Mouse (Mus musculus) 3T3-L1 (cell line): ENCODE data around the gene Apoe.

Experiments used
- DNase-seq: peaks from one replicate; pipeline ENCODE4 v3.0.0-alpha.2; 2015; ENCODE audit warnings: low read depth, low spot score

Gene Apoe

DNA sequence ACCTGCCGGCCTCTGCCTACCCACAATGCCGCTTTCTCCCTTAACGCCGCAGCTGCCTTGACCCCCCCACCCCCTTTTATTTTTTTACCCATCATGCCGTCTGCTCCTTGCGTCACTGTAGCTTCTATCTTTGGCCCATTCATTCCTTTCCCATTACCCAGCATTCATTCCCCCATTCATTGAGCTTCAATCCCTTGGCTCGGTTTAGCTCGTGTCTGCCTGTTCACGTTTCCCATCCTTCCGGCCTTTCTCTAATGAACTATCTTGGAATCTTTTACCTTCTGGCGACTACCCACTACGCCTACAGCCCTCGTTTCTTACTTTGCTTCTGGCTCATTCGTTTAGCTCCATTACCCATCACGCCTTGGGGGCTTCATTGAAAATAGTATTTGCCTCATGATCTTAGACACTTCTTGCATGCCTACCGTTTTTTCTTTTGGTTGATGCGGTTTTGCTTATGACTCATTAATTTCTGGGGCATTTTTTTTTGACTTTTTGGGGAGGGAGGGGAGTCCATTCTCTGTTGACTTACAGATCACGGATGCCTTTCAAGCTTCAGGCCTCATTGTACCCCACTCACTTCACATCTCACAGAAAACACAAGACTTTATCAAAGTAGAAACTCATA, 17.2 kb upstream of the Apoe start:
- no peak for DNase-seq

DNA sequence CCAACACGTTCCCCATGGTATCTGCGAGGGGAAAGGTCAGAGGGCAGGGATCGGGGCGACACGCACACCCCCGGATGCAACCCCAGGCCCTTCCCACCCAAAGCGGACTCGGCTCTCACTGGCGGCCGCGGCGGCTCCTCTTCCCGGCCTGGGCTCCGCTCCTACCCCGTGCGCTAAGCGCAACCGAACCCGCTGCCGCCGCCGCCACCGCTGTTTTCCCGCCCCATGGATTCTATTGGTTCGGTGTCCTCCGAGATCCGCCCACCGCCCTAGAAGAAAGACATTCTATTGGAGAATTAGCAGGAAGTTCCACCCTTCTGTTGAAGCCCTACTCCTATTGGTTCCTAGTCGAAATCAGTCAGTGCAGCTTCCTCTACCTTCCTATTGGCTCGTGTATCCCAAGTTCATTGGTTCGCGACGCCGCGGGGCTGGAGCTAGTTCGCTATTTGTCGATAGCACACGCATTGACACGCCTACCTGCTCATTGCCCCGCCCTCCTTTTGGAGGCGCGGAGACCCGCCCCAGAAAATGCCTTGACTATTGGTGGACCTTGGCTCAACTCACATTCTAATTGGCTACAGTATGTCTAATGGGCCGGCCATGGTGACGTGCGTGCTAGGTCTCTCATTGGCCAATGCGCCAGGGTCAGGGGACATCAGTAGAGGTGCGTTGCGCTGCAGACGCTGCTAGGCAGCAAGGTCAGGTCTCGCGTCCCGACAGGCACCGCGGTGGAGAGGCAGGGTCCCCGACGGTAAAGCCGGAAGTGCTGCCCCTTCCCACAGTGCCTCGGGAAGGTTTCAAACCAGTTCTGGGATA, 16.5 kb upstream of the Apoe start, which contains the start of gene Tomm40:
Gene Tomm40, minus strand, starts transcription at position 200 of the 816 bp plus-strand sequence.
- DNase-seq = peak; percentile 99

DNA sequence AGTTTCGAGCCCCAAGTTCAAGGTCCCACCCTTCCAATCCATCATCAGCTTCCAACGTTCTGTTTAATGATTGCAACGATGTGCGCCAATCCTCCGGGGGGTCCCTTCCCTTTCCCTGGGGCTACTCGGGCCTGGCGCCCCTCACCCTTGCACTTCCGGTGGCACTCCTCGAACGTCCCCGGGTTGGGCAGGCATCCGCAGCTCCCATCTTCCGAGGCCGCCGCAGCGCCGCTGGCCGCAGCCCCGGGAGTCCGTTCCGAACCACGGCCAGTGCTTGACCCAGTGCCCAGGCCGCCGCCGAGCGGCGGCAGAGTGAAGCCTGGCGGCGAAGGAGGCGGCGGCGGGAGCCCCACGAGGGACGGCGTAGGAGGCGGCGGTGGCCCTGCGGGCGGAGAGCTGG, 15.8 kb upstream of the Apoe start:
- DNase-seq = no peak

DNA sequence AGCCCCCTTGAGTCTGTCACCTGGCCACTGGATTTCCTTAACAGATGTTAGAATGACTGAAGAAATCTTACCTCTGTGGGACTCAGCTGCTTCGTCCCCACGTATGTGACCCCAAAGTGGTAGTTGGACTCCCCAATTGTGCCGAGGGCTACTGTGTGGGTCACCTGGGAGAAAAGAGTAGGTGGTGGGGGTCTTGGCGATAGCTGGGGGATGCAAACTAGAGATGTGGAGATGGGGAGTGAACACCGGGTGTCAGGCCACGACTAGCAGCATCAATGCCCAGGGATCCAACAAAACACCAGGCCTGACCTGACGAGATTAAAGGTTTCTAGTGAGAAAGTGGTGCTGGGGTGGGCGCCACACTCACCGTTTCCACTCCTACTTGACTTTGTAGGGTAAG, 14.6 kb upstream of the Apoe start:
- no peak for DNase-seq

DNA sequence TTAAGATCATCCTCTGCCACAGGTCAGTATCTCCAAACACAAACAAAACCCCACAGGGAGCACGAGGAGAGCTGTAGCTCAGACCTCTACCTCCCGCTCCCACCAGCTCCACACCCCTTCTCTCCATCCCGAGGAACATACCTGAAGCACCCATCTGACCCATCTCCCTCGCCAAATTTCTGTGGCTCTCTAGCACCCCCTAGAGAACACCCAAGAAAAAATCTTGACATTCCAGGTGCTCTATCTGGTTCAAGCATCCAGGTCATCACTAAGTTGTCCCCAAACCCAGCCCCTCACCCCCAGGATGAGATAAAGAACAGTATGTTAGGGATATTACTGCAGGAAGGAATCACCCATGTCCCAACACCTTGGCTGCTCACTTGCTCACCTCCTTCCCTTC, 14.2 kb upstream of the Apoe start:
- peak; percentile 45 for DNase-seq

DNA sequence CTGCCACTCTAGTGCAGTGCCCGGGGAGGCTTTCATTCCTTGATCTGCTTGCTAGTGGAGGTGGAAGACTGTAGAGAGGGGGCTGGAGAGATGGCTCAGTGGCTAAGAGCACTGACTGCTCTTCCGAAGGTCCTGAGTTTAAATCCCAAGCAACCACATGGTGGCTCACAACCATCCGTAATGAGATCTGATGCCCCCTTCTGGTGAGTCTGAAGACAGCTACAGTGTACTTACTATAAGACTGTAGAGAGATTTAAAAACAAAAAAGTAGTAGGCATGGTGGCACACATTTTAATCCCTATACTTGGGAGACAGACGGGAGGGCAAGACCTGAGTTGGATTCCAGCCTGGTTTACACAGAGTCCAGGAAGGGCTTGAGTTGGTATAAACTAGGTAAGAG, 13.4 kb upstream of the Apoe start:
- peak; percentile 55 for DNase-seq

DNA sequence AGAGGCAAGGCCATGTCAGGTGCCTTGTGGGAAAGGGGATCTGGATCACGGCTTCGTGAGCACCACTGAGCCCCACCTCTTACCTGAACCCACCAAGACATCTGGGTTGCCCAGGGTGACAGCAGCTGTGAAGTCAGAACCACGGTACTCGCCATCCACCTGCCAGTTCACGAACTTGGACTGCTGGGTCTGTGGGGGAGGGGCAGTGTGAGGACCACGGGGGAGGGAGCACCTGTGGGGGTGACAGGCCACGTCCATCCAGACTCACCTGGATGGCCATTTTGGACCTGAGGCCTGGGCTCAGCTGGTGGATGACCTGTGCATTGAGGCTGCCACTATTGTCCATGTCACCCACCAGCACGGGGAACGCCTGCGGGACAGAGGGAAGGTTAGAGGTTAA, 11.7 kb upstream of the Apoe start:
- no peak for DNase-seq

DNA sequence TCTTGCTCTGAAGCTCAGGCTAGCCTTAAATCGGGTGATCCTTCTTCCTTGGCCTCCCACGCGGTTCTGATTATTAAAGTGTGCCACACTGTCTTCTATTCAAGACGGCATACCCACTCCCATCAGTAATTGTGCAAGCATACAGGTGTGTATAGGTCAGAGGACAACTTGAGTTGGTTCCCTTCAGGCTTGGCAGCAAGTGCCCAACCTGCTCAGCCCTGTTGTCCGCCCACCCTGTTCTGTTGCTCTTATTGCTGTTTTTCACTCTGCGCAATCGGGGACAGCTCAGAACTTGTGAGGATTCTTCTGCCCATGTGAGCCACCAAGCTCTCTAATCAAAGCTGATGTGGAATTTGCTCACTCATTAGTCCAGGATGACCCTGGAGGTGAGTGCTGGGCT, 6.3 kb upstream of the Apoe start:
- no peak for DNase-seq

DNA sequence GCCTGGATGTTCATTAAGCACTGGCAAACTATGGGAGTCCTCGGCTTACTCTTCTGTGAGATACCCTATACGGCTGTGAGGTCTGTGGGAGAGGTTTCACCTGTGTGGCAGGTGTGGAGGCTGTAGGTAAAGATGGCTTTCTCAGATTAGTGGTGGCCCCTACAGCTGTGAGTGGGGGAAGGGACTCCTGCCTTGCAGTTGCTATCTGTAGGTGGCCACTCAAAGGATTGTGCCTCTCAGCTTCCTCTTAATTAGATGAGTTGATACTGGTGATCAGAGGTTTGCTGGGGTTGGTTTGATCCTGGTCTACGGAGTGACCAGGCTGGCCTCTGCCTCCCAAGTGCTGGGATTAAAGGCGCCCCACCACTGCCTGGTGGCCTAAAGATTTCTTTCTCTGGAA, 5.5 kb upstream of the Apoe start:
- no peak for DNase-seq

DNA sequence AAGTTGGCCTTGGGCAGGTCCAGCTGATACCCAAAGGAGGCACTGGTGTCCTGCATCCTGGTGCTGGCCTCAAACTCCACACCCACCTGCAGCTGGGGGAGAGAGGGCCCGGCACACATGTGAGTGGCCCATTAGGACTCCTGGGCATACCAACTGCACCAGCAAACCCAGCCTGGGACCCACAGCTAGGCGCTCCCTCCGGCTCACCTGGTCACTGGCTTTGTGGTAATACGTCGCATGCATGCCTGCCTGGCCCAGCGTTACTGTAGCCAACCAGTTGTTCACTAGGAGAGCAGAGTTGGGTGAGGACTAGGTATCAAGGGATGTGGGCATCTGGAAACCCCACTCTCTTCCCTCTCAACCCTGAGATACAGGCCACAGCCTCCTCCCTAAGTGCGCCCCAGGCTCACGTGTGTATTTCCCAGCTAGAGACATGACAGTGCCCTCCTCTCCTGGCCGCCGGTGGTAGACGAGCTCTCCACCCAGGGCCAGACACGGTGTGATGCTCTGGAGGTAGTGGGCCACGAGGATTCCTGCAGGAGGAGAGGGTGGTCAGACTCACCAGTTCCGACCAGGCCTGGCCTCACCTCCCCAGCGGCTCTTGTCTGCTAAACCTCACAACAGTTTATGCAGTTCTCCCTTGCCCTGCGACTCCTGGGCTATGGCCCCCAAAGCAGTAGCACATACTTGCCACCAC, 4.0 kb upstream of the Apoe start:
- no peak for DNase-seq

DNA sequence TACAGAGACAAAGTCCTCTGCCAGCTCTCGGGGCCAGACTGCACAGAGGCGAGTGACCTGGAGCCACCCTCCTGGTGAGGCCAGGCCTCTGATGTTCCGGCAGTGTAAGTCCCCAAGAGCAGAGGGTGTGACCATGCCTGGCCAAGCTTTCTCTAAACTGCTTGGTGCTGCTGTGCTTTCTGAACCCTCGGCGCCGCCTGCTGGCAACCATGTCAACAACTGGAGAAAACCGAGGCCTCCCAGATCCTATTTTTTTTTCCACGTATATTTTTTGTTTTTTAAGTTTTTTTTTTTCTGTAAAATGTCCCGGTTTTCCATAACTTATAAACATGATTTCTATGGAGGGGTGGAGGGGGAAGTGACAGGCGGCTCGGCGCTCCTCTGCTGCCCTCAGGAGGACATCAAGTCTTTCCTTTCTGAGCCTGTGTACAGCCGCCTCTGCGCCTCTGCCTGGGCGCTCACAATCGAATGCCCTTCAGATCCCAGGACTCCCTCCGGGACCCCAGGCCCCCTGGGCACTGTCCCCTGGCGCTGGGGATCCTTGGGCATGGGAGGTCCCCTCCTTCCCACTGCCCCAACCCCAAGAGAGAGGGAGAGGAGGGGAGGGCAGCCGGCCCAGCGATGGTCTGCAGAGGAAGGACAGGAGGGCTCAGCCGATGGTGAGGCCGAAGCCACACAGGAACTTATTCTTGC, 2.2 kb upstream of the Apoe start:
- DNase-seq = peak; percentile 75

DNA sequence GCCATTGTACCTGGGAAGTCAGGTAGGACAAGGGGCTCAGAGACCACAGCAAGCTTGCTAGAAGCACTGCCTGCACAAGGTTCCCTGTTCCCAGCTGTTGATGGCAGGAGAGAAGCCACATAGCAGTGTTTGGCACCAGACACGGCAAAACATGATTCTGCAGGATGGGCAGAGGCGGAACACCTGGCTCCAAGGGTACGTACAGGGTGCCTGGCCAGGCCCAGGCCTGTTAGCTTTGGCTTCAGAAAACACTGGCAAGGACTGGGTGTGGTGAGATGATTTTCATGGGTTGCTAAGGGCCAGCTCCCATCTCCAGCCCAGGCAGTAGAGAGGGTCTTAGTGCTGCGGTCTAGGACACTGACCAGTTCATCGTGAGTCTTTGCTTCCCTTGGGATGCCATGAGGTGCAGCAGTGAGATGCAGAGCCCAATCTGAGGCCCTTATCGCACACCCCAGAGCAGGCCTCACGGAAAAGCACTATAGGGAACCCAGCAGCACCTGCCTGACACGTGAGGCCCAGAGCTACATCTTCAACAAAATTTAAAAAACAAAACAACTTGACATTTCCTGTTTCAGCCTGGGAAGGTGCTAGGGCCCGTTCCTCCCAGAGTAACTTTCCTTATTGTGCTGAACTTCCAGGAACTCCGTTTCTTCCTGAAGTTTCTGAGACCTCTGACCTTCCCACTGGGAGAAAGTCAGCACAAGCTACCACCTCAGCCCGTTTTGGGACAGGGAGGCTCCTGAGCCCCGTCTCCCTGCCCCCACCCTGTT, 1.5 kb upstream of the Apoe start:
- DNase-seq = no peak

DNA sequence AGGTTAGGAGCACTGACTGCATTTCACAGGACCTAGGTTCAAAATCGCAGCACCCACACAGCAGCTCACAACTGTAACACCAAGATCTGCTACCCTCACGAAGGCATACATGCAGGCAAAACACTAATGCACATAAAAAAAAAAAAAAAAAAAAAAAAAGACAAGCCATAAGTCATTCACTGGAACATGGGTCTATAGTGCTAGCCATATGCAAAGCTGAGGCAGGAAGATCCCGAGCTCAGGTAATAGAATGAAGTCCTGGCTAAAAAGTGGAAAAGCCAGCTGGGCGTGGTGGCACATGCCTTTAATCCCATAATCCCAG, 800 bp upstream of the Apoe start:
- no peak for DNase-seq

DNA sequence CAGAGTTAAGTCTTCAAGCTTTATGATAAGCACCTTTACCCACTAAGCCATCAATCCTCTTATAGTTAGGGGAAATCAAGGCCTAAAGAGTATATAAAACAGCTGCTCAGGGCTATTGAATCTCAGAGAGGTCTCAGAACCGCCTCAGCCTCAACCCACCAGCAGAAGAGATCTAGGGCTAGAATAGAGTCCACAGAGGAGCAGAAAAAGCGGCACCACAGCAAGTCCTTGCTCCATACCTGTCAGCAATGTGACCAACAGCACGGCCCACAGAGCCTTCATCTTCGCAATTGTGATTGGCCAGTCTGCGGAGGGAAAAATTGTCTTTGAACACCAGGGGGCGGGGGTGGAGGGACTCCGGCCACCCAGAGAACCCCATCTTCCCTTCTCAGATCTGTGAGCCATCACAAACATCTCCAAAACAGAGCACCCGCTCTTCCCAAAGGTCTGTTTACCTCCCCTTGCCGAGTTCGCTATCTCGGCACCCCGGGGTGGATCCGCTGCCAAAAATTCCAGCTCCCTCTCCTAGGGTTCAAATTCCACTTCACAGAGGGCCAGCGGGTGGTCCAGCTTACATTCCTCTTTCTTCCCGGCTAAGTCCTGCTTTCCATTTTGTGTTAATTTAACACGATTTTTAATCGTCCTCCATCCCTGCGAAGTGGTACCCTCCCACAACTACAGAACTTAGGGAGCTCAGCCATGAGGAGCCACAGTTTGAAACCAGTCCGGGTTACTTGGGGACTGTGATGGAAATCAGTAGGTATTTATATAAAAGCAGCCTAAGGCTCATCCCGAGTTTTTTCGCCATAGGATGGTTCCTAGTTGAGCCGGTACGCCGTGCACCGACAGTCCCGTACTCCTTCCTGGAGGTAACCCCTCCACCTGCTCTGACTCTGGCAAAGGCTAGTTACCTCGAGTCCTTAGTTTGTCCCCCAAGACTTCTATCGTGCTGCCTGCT, 760 bp downstream of the Apoe start:
- no peak for DNase-seq

DNA sequence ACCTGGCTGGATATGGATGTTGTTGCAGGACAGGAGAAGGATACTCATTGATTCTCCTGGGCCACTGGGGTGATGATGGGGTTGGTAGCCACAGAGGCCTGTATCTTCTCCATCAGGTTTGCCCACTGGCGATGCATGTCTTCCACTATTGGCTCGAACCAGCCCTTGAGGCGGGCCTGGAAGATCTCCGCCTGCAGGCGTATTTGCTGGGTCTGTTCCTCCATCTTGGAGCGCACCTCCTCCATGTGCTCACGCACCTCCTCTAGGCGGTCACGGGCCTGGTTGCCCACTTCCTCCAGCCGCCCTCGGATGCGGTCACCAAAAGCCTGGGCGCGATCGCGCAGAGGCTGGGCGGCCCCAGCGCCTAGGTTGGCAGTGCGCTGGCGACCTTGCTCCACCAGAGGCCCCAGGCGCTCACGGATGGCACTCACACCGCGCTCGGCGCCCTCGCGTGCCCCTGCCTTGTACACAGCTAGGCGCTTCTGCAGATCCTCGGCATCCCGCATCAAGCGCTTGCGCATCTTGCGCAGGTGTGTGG, 2.6 kb downstream of the Apoe start:
- no peak for DNase-seq

DNA sequence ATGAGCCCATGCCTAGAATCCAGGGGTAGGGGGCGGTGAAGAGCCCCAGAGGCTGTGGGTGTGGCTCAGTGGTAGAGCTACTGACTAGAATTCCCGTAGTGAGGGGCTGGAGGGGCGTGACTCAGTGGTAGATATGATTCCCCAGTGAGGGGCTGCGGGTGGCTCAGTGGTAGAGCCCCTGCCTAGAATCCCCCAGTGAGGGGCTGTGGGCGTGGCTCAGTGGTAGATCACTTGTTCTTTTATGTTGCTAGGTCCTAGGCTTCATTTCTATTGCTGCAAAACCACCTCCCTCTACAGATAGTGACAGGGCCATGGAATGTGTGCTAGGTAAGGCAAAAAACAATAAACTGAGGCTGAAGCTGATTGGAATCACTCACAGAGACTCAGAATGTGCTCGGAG, 3.1 kb downstream of the Apoe start:
- no peak for DNase-seq

DNA sequence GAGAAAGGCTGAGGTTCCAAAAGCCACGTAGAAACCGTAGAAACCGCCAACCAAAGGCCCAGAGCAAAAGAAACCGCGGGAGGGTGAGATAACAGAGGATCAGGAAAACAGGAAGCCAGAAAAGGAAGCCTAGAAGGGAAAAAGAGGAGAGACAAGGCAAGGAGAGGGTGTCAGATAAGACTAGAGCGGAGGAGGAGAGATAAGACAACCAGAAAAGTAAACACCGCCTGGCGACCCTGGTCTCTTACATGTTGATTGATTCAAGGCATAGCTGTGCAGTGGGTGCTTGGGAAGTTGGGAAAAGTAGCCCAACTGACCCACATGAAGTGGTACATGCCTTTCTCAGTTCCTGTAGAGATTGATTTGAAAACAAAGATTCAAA, 3.8 kb downstream of the Apoe start:
- DNase-seq = no peak

DNA sequence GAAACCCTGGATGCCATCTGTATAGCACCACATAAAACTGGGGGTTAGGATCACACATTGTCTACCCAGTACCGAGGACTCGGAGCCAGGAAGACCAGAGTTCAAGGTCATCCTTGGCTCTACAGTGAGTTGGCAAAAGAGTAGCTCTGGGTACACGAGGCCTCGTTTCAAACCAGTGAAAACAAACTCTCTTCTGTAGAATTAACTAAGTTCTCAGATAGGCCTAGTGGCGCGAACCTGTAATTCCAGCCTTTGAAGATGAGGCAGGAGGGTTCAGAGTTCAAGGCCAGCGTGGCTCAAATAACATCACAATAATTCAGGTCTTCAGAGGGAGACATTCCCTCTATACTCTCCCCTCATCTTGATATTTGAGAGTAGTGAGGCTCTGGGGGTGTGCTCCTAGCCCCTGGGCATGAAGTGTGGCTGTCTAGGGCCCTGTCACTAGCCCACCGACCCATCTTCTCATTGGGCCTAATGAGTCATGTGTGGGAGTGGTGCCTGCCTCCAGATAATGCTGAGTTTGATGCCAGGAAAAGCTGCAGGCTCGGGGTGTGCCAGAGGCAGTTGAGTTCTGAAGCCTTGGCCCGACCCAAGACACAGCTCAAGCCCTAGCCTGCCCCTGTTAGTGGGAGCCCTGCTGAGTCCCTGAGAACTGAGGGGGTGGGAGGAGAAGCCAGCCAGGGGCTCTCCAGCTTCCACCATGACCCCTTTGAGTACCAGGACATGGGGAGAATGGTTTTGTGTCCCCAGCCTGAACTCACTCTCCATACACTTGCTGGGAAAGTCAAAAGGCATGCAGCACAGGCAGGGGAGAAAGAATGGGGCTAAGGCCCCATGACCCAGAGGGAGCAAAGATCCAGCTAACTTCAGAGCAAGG, 4.4 kb downstream of the Apoe start:
- no peak for DNase-seq

DNA sequence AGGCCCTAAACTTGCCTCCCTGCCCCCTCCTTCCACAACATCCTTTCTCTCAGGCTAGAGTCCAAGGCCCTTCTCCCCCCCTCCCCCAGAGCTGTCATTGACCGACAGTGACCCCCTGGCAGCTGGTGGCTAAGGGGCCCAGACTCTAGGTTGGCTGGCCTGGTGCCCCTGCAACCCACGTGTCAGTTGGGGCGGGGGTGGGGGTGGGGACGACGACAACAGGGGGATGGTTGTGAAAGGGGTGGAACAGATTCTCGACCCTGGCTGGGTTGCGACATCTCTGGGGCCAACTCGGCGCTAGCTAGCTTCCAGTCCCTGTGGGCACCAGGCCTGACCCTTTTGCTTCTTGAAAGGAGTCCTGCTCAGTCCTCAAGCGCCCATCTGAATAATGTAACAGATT, 5.6 kb downstream of the Apoe start:
- DNase-seq = no peak
